Mouse (Mus musculus) cerebellum, adult 2 months (tissue): ENCODE measurements around the gene Gcgr.

Source experiments
- CTCF ChIP-seq: fragments of 200-500 bp; IDR thresholded peaks from 2 replicates; pipeline ENCODE4 v1.5.1; 2011; ENCODE audit warnings: low read depth, mild to moderate bottlenecking, control low read depth, low read length, moderate library complexity, borderline replicate concordance; ENCODE audit not compliant: insufficient read depth
- POLR2A ChIP-seq: fragments of 200-500 bp; IDR thresholded peaks from 2 replicates; pipeline ENCODE4 v1.6.1; 2011; ENCODE audit warnings: low read length, control low read depth, borderline replicate concordance; ENCODE audit not compliant: insufficient read depth

DNA sequence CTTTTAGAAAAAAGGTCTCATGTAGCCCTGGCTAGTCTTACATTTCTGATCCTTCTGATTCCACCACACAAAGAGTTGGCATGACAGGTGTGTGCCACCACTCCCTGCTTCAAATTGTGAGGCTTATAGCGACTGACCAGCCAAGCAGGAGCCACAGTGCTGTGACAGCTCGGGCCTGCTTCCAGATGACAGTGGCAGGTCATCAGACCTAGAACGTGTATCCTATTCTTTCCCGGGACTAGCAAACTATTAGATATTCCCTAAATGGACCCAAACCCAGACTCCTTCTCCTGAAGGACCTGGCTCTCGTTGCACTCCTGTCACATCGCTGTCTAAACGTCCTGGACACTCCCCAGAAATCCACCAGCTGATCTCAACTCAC, 18.3 kb downstream of the Gcgr start:
- TF ChIP-seq POLR2A (no peak), CTCF (no peak)
